Mouse (Mus musculus) v-Abl transformed pro-B cells (cell line): ENCODE results near the gene Atg2a.

ENCODE experiments used
- in situ Hi-C, 2 experiments: fragments of 400-800 bp; cut with MboI; formaldehyde crosslinking; loops; one replicate each; pipeline ENCODE4 v1.15.1; 2025; ENCODE audit not compliant: unreplicated experiment in 2 of 2

Gene Atg2a

DNA sequence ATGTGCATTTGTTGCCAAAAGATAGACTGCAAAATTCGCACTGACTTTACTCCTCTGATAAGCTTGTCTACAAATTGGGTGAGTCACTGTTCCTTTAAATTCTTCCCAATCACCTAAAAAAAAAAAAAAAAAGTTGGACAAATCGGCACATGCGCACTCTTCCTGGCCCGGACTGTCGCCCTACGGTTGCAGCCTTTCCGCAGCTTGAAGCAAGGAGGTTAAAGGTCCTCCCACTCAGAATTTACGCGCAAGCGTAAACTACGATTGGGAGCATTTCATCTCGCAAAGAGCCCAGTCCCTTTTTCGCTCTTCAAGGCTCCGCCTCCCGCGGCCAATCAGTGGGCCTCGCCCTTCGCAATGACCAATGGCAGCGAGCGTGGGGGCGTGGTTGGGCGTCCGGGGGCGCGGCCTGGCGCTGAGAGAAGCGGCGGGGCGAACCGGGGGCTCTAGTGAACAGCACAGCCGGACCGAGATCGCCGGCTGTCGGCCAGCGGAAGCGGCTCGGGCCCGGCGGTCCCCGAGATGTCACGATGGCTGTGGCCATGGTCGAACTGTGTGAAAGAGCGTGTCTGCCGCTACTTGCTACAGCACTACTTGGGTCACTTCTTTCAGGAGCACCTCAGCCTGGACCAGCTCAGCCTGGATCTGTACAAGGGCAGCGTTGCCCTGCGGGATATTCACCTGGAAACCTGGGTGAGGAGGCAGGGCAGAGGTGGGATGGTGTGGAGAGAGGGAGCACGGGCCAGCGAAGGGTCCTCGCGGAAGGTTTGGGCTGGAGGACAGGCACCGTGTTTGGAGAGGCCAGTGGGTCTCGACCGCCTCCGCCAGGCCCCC lies at the start of gene Atg2a:
Atg2a (plus strand) TSS at position 395 of the 834 bp plus-strand sequence.
- in situ Hi-C loops: no loop called here

DNA sequence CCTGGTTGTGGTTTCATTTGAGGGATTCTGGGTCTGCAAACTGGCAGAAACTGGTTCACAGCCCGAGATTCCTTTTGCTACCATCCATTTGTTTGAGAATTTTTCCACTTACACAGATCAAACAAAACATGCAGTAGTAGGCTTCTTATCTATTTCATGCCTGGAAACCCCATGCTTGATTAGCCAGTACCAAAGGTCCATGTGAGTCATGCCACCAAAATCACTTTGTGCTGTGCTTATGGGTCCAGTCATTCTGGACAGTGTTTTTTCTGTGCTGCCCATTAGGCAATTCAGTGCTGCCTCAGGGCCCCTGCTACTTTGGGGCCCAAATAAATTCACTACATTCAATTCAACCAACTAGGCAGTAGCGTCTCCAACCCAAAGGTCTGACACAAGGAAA lies 37.2 kb upstream of the Atg2a start:
- in situ Hi-C loops: no loop called here

DNA sequence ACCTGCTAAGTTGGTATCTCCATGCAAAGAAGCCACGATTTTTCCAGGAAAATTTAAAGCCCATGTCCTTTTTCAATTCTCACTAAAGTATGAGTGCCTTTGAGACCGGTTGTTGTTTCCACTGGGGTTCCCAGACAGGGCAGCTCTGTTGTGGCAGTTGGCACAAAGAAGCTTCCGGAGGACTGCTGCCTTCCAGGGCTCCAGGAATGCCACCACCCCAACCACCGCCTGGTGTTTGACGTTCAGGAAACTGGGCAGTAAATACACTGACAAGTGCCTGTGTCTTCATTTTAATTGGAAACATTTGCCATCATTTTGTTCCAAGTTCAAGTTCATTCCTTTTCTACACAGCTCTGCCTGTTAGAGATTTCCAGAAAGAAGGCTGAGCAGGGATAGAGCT lies 34.8 kb upstream of the Atg2a start:
- in situ Hi-C loops: no loop called here

DNA sequence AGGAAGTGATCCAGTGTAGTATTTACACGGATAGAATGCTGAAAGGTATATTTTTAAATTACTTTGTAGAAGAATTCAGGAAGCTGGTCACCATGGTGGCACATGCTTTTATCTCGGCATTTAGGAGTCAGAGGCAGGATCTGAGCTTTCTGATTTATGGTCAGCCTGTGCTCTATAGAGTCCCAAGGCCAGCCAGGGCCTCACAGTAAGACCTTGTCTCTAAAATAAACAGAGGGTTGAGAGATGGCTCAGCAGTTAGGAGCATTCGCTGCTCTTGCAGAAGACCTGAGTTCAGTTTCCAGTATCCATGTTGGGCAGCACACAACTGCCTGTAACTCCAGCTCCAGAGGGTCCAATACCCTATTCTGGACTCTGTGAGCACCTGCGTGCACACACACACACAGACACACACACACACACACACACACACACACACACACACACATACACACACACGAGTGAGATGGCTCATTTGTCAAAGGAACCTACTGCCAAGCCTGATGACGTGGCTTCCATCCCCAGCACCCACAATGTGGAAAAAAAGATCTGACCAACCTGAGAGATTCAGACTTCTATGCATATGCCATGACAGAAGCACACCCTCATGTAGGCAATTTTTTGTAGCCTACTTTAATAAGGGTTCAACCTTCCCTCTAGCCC lies 25.3 kb upstream of the Atg2a start:
- in situ Hi-C loops: no loop called here

DNA sequence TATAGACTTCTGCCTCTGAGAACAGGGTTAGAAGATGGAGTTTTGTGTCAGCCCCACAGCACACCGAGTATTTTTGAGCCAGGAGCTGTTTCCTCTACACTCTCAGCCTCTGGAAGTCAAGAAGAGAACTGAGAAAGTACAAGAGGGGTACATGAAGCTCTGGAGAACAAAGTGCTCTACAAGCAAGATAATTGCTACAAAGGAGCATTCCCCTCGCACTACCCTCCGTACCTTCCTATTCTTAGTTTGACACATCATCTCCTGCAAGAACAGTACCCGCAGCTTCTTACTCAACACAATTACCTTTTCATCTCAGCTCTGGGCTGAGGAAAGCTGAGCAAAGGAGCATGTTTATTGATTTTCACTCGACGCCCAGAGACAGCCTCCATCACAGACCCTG lies 22.9 kb upstream of the Atg2a start:
- in situ Hi-C loops: no loop called here

DNA sequence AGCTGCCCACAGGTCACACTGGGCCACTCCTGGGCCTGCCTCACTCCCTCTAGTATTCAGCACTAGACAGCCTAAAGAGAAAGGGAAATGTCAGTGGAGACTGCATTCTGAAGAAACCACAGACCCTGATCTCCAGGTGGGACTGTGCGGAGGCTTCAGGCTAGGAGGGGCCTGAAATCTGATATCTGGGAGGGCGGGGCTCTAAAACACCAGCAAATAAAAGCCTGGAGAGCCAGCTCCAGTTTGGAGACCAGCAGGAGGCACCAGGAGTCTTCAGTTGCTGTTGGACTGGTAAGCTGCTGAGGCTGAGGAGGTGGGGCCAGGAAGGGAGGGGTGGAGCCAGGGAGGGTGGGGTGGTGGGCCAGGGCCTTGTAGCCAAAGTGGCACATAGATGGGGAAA lies 15.3 kb upstream of the Atg2a start, which contains the start of gene Gpha2:
Gpha2 (plus strand) TSS at position 246 of the 400 bp plus-strand sequence.
- in situ Hi-C loops: no loop called here

DNA sequence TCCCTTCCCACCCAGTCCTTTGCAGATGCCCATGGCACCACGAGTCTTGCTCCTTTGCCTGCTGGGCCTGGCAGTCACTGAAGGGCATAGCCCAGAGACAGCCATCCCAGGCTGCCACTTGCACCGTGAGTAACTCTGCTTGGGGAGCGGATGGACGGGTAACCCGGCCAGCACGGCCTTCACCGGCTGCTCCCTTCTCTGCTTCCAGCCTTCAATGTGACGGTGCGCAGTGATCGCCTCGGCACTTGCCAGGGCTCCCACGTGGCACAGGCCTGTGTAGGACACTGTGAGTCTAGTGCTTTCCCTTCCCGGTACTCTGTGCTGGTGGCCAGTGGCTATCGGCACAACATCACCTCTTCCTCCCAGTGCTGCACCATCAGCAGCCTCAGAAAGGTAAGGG lies 14.7 kb upstream of the Atg2a start:
- in situ Hi-C loops: no loop called here

DNA sequence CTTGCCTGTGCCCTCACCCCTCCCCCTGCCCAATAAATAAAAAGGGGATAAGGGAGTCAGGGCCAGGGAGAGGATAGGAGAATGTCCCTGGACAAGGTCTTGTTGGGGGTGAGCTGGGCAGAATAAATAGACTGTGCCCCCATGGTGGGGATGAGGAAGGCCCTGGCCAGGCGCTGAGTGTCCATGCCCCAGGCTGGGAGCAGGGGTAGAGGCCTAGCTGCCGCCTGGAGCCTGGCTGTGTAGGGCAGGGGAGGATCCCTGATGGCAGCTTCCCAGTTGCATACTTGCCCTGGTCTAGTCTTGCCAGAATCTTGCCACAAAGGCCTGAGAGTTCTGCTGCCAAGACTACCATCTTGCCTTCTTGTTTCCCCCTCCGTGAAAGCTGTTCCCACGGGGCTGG lies 13.6 kb upstream of the Atg2a start:
- in situ Hi-C loops: no loop called here

DNA sequence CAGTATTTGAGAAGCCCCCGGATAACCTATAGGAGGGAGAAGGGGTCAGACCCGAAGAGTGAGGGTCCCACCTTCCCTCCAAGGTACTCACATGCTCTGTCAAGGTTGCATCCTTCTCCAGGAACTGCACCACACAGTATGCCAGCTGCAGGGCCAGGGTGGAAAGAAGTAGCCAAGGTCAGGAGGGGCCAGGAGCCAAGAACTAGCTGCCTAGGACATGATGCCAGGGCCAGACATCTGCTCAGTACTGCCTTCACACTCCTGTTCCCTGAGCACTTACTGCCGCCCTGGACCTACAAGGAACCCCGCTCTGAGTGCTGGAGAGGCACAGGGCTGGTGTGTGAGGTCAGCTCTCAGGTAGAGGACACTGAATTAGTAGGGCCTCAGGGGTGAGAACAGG lies 11.1 kb upstream of the Atg2a start:
- in situ Hi-C loops: loop anchor here (5.0 kb wide), 1 partner anchor 88 kb away; the partner anchor contains the start of genes Arl2 (in 2 of the 2) and Batf2 (in 2 of the 2)

DNA sequence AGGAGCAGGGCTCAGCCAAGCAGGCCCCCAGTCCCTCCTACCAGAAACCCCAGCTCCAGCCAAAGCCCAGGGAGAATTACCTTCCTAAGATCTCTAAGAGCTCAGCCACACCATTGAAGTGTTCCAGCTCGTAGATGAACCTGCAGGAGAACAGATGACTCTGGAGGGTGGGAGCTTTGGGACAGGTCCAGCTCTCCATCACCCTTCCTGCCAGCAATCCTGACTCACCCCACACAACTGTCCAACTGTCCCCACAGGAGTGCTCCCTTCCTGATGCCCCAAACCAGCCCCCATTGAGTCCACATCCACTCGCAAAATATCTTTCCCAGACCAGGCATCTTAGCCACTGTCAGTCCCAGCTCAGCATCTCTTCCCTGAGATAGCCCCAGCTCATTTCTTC lies 10.4 kb upstream of the Atg2a start:
- in situ Hi-C loops: loop anchor here (5.0 kb wide), 1 partner anchor 89 kb away; the partner anchor contains the start of genes Arl2 (in 2 of the 2) and Batf2 (in 2 of the 2)

DNA sequence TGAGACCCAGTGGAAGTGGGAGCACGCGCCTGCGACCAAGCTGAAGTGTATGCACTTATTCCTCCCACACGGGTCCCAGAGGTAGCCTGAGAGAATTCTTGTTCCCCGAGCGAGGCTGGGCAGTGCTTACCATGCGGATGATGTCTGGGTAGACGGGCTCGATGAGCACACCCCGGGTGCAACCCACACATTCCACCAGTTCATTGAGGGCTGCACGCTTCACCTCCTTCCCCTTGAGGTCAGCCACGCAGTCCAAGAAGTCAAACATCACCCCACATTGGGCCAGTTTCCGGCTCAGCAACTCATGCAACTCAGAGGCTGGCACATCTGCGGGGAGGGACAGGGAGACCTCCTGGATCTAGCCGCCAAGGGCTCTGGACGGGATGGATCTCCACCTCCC lies 7.8 kb upstream of the Atg2a start:
- in situ Hi-C loops: loop anchor here (5.0 kb wide), 1 partner anchor 91 kb away; the partner anchor contains the start of genes Arl2 (in 2 of the 2) and Batf2 (in 2 of the 2)

DNA sequence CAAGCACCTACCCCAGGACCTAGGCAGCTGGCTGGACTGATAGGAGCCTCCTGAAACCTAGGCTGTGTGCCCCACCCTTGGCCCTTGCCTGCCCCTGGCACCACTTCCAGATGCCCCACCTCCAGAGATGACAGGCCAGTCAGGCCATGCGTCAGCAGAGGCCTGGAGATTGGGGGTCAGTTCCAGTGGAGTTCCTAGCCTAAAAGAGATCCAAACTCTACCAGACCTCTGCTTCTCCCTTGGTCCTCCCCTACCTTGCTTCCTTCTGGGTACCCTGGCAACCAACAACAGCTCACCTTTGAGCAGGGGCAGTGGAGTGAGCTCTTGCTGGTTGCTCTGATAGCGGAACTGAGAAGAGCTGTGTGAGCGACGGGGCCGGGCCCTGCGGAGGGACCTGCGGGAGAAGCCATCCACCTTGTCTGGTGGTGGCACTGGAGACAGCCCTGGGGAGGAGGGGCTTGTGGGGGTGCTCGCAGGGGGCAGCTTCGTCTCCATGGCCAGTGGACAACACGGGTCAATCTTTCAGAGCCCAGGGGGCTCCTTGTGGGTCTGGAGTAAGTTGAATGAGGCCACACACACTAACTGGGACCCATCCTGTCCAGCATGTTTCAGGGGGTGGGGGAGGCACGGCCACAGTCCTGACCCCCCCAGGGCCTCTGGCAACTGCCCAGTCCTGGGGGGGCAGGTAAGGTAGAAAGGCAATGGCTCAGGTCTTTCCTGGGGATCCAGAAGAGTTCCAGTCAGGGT lies 7.0 kb upstream of the Atg2a start:
- in situ Hi-C loops: loop anchor here (5.0 kb wide), 1 partner anchor 92 kb away; the partner anchor contains the start of genes Arl2 (in 2 of the 2) and Batf2 (in 2 of the 2)

DNA sequence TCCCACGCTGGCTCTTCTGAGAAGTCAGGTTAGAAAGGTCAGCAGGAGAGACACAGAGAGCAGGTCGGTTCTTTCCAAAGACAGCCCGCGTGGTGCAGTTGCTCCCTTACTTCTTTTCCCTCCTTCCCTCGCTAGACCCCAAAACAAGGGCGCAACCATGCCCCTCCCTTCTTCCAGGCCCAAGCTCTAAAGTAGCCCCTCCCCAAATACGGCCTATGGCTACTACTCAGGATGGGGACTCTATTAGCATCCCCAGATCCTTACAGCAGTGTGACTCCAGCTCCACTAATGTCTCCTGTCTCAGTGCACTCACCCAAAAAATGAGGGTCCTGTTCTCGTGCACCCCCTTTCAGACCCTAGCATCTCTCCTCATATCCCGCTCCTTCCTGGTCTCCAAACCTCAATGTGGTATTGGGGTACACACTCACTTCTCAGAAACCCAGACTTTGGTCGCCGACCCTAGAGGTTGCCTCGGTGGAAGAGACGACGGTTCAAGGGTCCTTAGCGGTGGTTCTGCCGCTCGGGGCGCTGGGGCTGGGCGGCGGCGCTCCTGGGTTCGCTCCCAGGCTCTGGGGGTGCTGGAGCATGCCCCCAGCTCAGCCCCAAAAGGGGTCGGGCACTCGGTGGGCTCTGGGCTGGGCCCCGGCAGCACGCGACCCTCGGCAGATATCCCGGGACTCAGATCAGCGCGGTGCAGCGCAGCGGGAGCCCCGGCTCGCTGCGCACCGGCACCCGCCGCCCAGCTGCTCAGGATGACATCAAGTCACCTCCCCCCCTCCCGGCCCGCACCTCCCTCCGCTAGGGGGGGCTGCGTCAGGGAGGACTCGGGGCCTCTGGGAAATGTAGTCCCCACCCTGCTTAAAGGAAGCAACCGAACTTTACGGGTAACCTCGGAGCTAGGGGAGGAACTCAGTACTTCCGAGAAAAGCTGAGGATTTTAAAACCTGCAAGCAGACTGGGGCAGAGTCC lies 6.1 kb upstream of the Atg2a start, which contains the start of gene Ppp2r5b:
Ppp2r5b (minus strand) TSS at position 789 of the 969 bp plus-strand sequence.
- in situ Hi-C loops: no loop called here

DNA sequence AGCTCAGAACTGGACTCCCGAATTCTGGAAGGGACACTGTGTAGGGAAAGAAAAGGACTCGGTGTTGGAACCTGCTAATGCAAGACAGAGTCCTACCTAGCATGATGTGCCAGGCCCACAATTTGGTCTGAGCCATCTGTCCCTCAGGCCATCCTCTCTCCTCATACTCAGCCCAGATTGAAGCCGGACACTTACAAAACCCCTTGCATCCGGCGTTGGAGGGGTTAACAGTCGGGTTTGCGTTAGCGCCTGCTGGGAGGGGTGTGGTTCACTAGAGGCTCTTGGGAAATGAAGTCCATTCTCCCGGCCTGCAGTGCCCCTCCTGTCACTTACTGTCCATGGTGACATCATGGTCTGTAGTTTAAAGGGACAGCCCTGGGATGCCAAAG lies 5.4 kb upstream of the Atg2a start:
- in situ Hi-C loops: no loop called here

DNA sequence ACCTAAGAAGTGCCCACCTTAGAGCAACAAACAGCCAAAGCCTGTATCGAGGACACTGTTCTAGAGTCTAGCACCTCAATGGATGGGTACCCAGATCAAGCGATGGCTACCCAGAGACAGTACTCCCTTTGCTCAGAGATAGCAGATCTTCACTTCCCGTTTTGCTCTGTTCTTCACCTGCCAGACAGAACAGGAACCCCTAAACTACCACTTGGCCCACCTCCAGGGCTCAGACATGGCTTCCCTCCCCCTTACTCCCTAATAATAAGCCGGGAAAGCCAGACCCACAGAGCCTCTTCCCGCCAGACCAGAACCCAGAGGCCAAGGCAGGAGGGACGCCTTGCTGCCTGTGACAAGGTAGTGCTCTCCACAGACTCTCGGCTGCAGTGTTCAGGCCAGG lies 4.6 kb upstream of the Atg2a start:
- in situ Hi-C loops: no loop called here

DNA sequence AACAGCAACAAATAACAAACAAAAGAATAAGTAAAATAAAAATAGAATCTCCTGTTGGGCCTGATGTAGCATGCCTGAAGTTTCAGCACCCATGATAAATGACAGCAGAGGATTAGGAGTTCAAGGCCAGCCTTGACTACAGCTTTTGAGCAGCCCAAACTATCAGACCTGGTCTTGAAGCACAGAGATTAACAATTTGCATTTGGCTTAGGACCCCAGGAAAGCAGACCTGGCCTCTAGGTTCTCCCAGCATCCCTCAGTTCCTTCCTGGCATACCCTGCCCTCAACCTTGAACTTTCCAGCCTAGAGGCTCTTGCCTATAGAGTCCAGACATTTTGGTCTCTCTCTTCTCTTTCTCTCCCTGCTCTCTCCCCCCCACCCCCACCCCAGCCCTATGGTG lies 2.7 kb upstream of the Atg2a start:
- in situ Hi-C loops: no loop called here

DNA sequence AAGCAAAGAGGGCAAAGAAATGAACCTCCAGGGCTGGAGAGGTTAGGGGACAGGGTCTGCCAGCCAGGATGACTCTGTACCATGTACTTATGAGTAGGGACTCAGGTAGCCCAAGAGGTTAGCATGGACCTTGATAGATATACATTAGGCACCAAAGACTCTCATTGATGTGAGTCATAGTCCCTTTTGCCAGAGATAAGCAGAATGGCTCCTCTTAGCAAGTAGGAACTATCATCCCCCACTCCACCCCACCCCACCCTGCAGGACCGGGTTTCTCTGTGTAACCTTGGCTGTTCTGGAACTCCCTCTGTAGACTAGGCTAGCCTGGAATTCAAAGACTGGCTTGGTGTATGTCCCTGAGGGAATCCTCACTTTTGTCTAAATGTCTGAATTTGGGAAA lies 1.3 kb upstream of the Atg2a start:
- in situ Hi-C loops: no loop called here

DNA sequence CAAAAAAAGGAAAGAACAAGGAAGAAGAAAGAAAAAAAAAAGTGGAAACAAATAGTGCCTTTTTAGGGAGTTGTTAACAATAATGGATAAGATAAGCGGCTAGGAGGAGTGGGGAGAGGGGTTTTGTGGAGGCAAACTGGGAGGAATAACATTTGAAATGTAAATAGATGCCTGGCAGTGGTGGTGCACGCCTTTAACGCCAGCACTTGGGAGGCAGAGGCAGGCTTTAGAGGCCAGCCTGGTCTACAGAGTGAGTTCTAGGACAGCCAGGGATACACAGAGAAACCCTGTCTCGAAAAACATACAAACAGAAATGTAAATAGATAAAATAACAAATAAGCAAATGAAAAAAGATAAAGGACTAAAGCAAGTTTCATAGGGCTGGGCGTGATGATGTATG lies 743 bp upstream of the Atg2a start:
- in situ Hi-C loops: no loop called here

DNA sequence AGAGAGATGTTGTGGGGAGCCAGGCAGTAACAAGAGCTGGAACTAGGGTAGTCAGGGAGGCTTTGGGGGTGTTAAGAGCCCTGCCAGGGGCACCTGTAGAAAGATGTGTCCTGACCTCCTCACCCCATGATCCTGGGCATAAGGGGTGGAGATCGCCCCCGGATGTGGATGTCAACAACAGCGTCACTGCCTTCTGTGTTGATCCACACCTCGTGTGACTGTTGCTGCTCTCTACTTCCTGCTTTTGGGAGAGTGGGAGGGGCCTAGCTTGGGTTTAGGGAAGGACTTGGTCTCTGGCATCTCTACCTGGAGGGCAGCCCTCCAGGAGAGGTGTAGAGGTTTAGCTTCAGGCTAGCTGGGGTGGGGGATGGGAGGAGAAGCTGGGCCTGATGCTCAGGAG lies 813 bp downstream of the Atg2a start:
- in situ Hi-C loops: no loop called here

DNA sequence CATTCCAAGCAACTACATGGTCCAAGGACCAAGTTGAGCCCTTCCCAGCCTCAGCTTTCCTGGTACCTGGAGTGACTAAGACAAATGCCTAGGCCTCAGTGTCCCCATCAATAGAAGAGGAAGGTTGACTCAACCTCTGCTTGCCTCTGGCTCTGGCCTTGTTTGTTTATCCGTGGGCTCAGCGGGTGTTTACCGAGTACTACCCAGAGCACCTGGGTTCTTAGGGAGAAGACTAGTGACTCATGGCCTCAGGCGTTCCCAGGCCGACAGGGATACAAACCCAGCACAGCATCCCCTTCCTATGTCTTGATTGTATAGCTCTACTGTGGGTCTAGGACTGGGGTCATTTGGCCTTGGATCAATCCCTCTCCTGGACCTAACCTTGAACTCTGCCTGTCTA lies 1.8 kb downstream of the Atg2a start:
- in situ Hi-C loops: no loop called here
